Mouse (Mus musculus) megakaryocyte-erythroid progenitor cell, adult 5-6 weeks (primary cell): Measurements from ENCODE around the gene Trcg1. TPM values are rescaled to one million over a fixed set of nuclear protein-coding genes. Genes with fewer than 3 reads are reported as not detected.

ENCODE experiments used
- ATAC-seq: replicated peaks from 2 replicates; pipeline ENCODE4 v1.8.0; 2016; ENCODE audit warnings: mild to moderate bottlenecking, inconsistent platforms; ENCODE audit not compliant: severe bottlenecking, poor library complexity, low FRiP score, low TSS enrichment
- total RNA-seq, 2 experiments: library from RNA; stranded (forward) in 1 of 2; stranded (reverse) in 1 of 2; fragments of 200-1000, 215-1000 nt in 1 of 2; fragments of >200 nt in 1 of 2; fragmentation: Nextera tagmentation in 1 of 2; gene quantifications; 2 replicates each; pipeline ENCODE4 v1.2.3; 2014 to 2017

Trcg1 gene
- total RNA-seq, 2 experiments from 2014 or later = not detected

GRCm38 (mm10) chr9:57259736-57260135, 23.4 kb downstream of the Trcg1 start:
- ATAC-seq = peak; percentile 70

DNA sequence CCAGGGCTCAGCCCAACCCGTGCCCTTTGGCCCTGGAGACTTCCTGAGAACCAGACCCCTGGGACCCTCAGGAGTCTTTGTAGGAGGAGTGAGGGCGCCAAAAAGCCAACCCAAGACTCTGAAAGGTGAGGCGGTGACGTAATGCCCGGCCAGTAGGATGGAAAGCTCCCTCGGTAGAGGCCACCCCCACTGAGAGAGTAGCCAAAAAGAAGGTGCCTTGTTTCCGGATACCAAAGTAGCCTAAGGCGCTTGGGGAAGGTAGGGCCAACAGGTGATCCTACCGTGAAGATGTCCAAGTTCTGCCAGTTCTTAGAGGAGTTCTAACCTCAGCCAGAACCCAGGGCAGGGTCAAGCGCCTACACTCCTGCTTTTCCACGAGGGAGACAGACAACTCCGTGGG, 24.6 kb downstream of the Trcg1 start:
- peak; percentile 34; the same call in 1 of the 2 replicates for ATAC-seq

- peak; percentile 21; the same call in 1 of the 2 replicates for ATAC-seq
Observed at GRCm38 (mm10) chr9:57261516-57261912, 25.2 kb downstream of the Trcg1 start.

- peak; percentile 25 for ATAC-seq
Observed at GRCm38 (mm10) chr9:57261913-57262794, 25.8 kb downstream of the Trcg1 start, which contains the start of gene 1700017B05Rik. 1700017B05Rik (minus strand) TSS chr9:57262612.

DNA sequence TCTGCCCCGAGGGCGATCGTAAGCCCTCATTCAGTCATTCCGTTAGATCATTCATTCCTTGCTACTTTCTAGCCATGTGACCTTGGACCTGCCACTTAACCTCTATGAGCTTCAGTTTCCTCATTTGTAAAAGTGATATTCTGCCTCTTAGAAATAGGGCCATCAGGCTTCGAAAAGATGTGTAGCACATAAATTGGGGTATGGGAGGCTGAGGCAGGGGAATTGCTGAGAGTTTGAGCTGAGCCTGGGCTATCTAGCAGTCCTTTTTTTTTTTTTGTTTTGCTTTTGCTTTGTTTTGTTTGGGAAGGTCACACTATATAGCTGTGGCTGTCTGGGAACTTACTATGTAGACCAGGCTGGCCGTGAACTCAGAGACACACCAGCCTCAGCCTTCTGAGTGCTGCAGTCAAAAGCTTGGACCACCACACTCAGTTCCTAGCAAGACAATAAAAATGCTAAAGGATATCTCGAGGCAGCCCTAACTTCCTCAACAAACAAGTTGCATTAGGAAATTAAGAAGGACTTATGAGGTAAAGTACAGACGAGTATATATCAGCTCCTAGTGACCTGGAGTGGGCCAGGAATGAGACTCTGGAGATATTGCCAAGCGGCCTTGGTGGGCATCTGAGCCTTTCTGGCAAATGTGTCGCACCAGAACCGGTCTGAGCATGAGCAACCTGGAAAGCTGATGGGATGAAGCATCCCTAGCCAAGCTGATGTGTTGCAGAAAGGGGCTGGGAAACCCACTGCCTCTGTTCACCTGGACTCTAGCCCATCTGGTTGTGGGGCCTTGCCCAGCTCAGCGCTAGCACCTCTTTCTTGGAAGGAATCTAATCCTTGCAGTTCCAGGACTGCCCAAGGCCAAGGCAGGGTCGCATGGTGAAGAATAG, 26.7 kb downstream of the Trcg1 start:
- ATAC-seq = 0 out of 2 replicates have a peak, but pooled peaks have one; percentile 2

GRCm38 (mm10) chr9:57265125-57265524, 28.8 kb downstream of the Trcg1 start:
- ATAC-seq = no peak

GRCm38 (mm10) chr9:57267421-57267820, 31.1 kb downstream of the Trcg1 start:
- no peak for ATAC-seq

GRCm38 (mm10) chr9:57268078-57268477, 31.7 kb downstream of the Trcg1 start:
- ATAC-seq = no peak

DNA sequence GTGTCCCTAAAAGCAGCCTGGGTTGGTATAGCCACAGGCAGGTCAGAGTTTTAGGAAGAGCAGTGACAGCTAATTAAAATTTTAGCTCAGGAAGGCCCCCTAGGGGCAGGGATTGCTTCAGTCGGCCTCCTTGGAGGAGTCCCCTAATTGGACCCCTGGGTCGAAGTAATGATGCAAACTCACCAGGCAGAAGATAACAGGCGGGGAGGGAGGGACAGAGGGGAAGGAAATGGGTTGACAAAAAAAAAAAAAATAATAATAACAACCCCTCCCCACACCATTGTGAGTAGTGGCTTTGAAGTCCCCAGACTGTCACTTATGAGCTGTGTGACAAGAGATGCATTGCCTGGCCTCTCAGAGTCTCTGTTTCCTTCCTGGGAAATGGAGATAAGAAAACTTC, 32.2 kb downstream of the Trcg1 start:
- 0 out of 2 replicates have a peak, but pooled peaks have one; percentile 36 for ATAC-seq

- ATAC-seq = peak; percentile 35; the same call in 1 of the 2 replicates
Observed at GRCm38 (mm10) chr9:57269384-57269783, 33.0 kb downstream of the Trcg1 start.

- no peak for ATAC-seq
Observed at GRCm38 (mm10) chr9:57270399-57270798, 34.0 kb downstream of the Trcg1 start.

GRCm38 (mm10) chr9:57271081-57271480, 34.7 kb downstream of the Trcg1 start:
- no peak for ATAC-seq

DNA sequence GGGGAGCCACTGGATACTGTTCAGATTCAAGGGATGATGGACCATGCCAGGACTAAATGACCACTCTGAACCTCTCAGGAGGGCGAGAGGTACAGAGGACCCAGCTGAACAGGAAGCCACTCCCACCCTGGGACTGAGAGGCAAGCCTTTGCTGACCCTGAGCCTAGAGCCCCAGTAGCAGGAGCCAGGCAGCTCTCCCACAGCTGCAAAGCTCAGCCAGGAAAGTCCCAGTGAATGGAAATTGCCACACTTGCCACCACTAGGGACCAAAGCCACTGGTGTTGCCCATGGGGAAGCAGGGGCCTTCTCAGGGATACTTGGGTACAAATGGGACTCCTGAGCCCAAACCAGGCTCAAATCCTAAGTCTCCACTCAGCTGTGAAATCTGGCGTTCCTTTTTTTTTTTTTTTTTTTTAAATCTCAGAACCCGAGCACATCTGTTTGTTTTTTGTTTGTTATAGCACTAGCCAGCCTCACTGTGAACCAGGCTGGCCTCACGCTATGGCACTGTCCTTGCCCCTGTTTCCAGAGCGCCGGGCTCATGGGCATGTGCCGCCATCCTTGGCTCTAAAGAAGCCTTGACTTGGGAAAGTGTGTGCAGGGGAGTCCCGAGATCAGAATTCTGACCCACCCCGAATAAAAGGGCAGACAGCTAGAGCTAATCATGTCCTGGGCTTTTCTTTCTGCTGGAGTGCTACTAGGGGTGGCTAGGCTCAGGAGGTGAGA, 35.6 kb downstream of the Trcg1 start:
- no peak for ATAC-seq

DNA sequence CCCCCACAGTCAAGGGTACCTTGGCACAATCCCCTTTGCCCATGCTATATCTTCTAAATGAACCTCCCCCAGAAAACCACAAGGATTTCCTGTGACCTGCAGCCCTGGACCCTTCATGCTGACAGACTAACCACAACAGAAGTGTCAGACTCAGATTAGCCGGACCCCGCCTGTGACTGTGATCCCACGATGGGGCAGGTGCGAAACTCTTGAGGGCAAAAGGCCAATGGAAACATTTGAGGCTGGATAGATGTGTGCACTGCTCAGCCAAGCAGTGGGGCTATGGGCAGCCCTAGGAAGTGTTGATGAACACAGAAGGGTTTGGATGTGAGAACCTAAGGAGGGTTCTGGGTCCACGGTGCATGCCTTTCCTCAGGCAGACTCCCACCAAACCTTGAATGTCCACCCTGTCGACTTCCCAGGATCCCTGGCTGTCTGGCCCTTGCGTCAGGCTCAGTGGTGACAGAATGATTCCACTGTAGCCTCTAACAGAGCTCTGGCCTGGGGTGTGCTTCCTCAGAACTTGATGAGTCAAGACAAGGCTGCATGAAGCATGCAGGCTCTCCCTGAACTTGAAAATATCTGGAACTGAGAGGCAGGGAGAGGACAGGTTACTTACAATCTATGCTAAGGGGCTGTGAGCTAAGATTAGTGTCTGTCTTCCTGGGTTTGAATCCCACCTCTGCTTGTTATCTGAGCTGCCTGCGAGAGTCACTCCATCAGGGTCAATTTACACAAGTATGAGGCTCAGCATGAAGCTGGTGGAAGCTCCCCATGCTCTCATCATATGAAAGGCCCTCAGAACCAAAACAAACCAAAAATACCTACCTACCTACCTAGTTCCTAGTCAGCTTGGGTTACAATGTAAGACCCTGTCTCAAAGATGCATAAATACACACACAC, 36.8 kb downstream of the Trcg1 start:
- ATAC-seq = peak; percentile 62

DNA sequence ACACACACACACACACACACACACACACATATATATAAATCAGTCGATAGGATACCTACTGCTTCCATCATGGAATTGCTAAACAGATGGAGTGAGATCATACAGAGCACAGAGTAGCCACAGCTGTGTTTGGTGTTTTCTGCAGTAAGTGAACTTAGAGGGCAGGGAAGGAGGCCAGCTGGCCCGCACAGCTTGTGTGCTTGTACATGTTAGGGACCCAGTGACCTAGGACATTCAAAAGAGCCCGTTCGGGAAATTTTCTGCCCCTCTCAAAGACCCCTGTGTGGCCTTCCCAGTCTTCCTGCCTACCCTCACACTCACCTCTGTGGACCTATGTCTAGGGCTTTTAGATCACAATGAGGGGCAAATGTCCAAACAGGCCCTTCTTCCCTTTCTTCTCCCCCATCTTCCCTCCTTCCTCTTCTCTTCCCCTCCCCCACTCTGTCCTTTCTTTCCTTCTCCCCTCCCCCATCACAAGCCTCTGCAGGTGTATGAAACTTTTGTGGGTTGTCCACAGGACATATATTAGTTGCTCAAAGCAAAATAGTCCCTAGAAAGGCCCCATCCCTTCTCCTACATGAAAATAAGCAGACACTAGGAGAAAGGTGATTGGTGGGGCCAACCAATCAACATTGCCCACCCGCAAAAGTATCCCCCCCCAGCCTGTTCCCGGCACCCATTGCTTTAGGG, 37.6 kb downstream of the Trcg1 start:
- ATAC-seq = no peak

DNA sequence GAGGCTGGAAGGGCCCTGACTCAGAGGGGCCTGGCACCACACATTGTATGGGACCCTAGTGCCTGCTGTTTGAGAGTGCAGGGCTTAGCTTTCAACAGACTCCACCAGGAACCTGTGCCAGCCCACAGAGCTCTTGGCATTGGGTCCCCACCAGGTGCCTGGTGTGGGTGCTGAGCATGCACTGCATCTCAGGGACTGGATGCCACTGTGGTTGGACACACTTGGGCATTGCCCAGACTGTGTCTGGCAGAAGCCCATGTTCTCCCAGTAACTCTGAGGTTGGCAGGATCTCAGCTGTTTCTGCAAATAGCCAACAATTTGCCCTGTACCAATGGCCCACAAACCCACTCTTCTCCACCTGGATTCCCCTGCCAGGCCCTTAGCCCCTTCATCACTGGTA, 40.0 kb downstream of the Trcg1 start:
- ATAC-seq = no peak

DNA sequence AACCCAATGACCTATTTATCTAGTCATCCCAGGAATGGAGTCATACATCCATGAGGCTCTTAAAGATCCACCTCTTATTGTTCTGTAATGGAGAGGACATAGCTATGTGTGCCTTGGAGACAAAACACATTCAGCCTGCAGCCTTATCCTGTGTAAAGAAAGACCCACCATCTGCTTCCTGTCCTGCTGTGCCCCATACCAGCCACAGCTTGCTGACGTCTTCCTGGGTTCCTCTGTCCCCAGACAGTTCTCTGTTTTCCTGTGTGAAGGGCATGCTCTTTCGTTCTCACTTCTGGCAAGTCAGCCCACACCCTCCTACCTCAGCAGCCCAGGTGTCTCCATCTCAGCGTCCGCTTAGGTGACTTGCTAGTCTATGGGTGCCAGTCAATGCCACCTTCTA, 41.9 kb downstream of the Trcg1 start:
- peak; percentile 42; the same call in 1 of the 2 replicates for ATAC-seq

GRCm38 (mm10) chr9:57279441-57279840, 43.1 kb downstream of the Trcg1 start:
- no peak for ATAC-seq
